Mouse (Mus musculus): ENCODE measurements around the gene Ppm1m. TPM values are rescaled to one million over a fixed set of nuclear protein-coding genes. Genes with fewer than 3 reads are reported as not detected.
"Not testable (repeated sequence)": the region's sequence is repeated elsewhere in the genome, so short reads cannot be mapped to it uniquely, and the experiment has no call there.

Ppm1m gene
- total RNA-seq, 2 experiments from 2014 or later: 12.2 to 13.8 TPM

DNA sequence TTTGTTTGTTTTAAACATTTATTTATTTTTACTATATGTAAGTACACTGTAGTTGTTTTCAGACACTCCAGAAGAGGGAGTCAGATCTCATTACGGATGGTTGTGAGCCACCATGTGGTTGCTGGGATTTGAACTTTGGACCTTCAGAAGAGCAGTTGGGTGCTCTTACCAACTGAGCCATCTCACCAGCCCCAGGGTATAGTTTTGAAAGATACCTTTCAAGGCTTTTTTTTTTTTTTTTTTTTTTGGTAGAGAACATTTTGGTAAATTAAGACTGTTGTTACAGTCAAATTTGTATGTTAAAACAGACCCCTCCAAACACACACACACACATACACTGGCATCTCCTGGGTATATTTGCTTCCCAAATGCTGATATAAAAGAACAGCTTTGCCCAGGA is 30.5 kb downstream of the Ppm1m start:
- intact Hi-C loops (cut with DNase I): not testable (repeated sequence)

DNA sequence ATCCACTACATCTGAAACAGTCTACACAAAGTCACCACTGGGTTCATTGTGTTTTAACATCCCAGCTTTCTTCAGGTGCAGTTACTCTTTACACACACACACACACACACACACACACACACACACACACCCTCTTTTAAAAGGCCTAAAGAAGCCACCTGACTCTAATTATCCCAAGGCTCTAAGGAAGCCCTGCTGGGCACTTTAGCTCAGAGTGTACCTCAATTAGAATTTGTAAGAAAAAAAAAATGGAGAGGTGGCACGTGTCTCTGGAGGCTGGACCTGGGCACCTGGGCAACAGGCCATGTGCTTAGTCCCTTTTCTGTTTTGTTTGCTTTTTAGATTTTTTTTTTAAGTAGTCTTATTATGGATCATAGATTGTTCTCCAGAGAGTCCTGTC is 31.8 kb downstream of the Ppm1m start:
- DNase-seq: no peak
- intact Hi-C loops (cut with DNase I): no loop called here

More for the DNA sequence above, 30.5 kb downstream of the Ppm1m start:
- DNase-seq: not testable (repeated sequence)

GRCm38 (mm10) chr9:106167241-106167640 is 32.3 kb downstream of the Ppm1m start:
- no peak for DNase-seq
- intact Hi-C loops (cut with DNase I): no loop called here

GRCm38 (mm10) chr9:106166709-106167108 is 32.8 kb downstream of the Ppm1m start:
- no peak for DNase-seq
- intact Hi-C loops (cut with DNase I): no loop called here

DNA sequence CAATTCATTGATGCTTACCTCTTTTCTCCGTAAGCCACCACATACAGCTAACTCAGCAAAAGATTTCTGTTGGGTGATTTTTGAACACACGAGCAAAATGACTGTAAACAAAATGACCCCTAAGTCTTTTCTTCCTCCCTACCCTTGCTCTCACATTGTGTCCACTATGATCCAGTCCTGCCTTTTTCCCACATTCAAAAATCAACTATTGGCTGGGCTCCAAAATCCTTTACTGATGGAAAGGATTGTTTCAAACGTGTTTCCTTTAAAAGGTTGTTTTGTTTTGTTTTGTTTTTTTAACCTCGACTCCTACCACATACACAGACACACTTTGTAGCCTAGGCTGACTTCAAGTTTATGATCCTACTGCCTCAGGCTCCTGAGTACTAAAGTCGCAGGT is 39.1 kb downstream of the Ppm1m start:
- intact Hi-C loops (cut with DNase I): loop anchor here (1.0 to 5.0 kb wide), 2 partner anchors 10 to 42 kb away; partner anchors contain the start of genes Twf2 and Wdr82
- no peak for DNase-seq

GRCm38 (mm10) chr9:106159784-106160301 is 39.7 kb downstream of the Ppm1m start:
- intact Hi-C loops (cut with DNase I): loop anchor here (1.0 to 5.0 kb wide), 6 partner anchors 10 to 317 kb away; partner anchors contain the start of genes Parp3, Rrp9, Twf2 and Wdr82
- peak; percentile 99 for DNase-seq

- intact Hi-C loops (cut with DNase I): loop anchor here (2.0 to 5.0 kb wide), 4 partner anchors 46 to 318 kb away; partner anchors contain the start of genes Parp3 and Rrp9
- no peak for DNase-seq
These were observed 40.3 kb downstream of the Ppm1m start for GRCm38 (mm10) chr9:106159237-106159636.

DNA sequence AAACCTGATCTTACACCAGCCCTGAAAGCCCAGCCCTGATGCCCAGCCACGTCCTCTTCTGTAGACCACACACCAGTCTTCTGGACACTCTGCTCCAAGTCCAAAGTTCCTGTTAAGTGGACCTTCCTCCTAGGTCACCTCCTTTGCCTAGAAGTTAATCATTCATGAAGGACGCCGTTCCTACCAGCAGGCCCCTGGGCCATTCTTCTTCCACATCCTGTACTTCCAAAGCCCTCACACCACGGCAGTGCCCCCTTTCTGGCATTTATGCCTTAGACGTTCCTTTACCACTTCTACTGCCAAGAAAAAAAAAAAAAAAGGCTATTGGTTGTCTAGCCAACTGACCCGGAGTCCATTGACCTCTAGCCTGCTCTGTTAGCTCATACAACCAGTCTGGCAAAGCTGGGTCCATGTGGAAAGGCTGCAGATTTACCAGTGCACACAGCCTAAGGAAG is 41.5 kb downstream of the Ppm1m start, which contains the start of gene Glyctk:
Gene Glyctk (minus strand): TSS at position 102 of the 455 bp plus-strand sequence.
- DNase-seq: no peak
- intact Hi-C loops (cut with DNase I): loop anchor here (2.0 to 5.0 kb wide), 4 partner anchors 45 to 319 kb away; partner anchors contain the start of genes Parp3 and Rrp9

- intact Hi-C loops (cut with DNase I): loop anchor here (2.0 to 5.0 kb wide), 3 partner anchors 55 to 320 kb away; partner anchors contain the start of genes Parp3 and Rrp9
- no peak for DNase-seq
These were observed 42.0 kb downstream of the Ppm1m start for GRCm38 (mm10) chr9:106157623-106157925.

GRCm38 (mm10) chr9:106156921-106157622 is 42.5 kb downstream of the Ppm1m start:
- intact Hi-C loops (cut with DNase I): loop anchor here (2.0 to 5.0 kb wide), 3 partner anchors 56 to 320 kb away; partner anchors contain the start of genes Parp3 and Rrp9
- DNase-seq: no peak

GRCm38 (mm10) chr9:106156419-106156818 is 43.1 kb downstream of the Ppm1m start:
- peak in 1 of 2 experiments; percentile 44 for DNase-seq
- intact Hi-C loops (cut with DNase I): loop anchor here (2.0 to 5.0 kb wide), 3 partner anchors 56 to 321 kb away; partner anchors contain the start of genes Parp3 and Rrp9

- intact Hi-C loops (cut with DNase I): no loop called here
- no peak for DNase-seq
These were observed 45.4 kb downstream of the Ppm1m start for GRCm38 (mm10) chr9:106154106-106154505.

- DNase-seq: no peak
- intact Hi-C loops (cut with DNase I): no loop called here
These were observed 50.2 kb downstream of the Ppm1m start for GRCm38 (mm10) chr9:106149399-106149754.

DNA sequence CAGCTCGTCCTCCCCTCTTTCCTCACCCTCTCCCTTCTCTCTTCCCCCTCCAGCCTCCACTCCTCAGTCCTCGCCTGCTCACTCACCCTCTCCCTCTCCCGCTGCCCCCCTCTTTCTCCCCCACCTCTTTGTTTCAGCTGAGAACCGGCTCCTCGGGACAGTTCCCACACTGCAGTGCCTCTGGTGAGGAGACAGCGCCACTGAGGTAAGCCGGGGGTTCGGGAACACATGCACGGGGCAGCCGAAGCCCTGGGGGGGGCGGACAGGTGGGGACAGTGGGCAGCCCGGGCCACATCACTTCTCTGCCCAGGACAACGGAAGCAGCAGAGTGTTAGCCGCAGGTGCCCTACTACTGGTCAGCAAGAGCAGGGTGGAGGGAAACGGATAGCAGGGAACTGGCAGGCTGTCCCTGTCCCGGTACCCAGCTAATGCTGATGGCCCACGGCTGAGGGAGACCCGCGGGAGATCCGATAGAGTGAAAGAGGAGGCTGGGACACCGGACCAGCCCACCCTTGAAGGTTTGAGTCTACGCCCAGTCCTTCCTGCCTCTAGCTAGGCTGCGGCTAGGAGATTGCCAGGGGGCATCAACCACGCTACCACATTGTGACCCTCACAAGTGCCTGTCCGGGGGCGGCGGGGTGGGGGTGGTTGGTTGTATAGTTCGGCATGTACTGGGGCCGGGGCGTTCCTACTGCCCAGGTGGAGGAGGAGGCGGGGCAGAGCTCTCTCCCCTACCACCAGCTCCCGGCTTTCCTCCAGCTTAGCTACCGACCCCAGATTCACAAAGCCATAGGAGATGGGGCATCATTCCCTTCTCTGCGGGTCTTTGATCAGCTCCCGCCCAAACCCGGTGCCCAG is 50.8 kb downstream of the Ppm1m start:
- no peak for DNase-seq
- intact Hi-C loops (cut with DNase I): no loop called here

DNA sequence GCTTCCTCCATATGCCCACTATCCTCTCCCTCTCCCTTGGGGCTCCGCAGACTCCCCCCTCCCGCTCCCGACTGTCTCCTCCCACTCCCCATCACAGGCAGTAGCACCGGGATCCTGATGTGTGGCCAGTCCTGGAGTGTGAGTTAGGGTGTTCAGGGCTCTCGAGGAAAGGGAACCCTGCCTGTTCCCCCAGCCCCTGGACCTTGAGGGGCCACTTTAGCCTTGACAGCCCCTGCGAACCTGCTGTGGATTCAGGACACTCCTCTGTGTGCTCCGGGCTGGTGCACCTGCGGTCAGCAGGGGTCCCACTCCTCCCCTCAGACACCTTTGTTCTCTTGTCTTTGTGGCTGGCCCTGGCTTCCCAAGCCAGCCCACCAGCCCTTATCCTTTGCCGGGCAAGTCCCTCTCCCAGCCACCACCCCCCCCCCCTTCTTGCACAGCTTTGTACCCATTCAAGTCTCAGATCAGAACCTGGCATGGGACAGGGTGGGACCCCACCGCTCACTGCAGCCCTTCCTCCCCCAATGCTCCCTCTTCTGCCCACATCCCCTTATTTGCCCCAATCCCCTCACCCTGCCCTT is 51.6 kb downstream of the Ppm1m start:
- intact Hi-C loops (cut with DNase I): no loop called here
- no peak for DNase-seq

DNA sequence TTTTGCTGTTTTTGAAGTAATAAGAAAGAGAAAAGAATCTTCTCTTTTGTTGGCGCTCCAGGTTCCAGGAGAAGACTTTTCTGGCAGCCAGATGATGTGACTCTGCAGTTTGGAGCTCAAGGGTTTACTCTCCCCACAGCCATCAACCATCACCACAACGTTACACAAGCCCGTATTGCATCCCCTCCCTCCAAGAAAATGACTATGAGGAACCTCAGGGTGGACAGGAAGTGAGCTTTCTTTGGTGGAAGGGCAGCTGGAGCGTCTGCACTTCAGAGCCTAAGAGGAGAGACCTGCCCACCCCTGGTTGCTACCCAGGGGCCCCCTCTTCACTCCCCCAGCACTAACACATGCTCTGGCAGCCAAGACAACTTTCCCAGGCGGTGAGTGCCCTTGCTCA is 52.3 kb downstream of the Ppm1m start:
- no peak for DNase-seq
- intact Hi-C loops (cut with DNase I): no loop called here

DNA sequence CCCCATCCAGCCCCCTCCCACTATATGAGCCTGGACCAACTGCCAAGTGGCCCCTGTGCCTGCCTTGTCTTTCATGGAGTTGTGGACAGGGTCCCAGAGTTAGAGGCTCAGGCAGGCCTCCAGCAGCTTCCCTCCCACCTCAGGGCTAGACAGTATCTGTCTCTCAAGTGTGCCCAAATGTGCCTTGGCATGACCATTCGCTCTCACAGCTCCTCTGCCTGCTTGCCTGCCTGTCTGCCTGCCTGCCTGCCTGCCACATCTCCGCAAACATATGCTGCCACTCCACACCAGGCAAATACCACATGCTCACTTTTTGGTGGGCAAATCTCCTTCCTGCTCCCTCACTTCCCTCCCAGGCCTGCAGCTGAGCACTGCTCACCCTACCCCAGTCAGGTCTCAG is 54.0 kb downstream of the Ppm1m start:
- intact Hi-C loops (cut with DNase I): no loop called here

More for the DNA sequence above, 54.0 kb downstream of the Ppm1m start:
- no peak for DNase-seq

Measured in heart, postnatal 36 days (tissue).